Mouse (Mus musculus): ENCODE results near the gene Brox.

DNA sequence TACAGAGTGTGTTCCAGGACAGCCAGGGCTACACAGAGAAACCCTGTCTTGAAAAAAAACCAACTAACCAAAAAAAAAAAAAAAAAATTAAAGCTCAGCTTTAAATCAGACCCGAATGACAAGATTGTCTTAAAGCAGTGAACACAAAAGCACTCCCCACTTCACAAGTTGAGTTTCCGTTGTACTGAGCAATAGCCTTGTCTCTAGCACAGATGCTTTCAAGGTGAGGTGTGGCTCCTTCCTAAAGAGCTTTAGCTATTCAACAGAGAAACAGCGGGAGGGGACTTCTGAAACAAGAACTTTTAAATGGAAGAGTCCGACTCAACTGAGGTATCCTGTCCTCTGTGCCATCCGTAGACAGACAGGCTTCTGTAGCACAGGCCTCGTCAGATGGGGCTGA is 27.4 kb upstream of the Brox start:
- TF ChIP-seq POLR2A (IDR thresholded peaks at IDR 0.05; ENCODE audit: insufficient read depth, low read length) (no peak), CTCF (IDR thresholded peaks at IDR 0.05; ENCODE audit: low read depth, low read length) (no peak)

Data from ES-Bruce4 (cell line).